ENCODE assay signal across 8 mouse cellular contexts in the genomic region with DNA sequence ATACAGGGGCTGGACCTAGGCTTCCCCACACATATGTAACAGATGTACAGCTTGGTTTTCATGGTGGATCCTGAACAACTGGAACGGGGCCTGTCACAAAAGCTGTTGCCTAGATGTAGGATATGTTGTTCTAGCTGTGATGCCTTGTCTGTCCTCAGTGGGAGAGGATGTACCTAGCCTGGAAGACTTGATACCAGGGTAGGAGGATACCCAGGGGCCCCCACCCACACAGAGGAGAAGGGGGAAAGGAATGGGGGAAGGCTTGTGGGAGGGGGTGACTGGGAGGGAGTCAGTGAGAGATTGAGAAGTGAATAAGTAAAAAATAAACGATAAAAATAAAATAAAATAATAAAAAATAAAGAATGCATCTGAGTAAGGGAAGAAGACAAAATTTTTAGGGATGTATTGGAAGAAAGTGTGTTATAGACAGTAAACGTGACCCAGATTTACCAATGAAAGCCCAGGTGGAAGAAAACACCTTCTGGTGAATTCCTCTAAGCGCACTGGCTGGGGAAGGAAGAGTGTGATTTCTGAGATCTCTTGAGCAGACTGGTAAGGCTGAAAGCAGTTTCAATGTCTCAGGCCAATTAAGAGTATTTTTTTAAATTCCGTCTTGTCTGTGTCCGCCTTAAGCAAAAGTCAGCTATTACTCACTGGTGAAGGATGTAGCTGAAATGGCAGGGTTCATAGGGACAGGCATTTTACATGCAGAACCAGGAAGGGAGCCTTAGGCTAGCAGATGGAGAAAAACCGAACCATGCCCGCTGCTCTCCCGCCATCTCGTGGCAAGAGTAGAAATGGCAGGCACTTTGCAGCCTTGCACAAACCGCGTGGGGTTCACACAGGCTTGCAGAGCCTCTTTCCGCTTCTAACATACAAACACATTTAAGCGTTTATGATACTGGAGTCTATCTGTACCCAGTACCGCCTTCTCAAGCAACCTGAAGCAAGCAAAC. TPM values are rescaled to one million over a fixed set of nuclear protein-coding genes. Genes with fewer than 3 reads are reported as not detected.
A peak's percentile ranks its signal among the peaks of the same experiment; 100 is the strongest.
DNase-seq lines count a peak whose midpoint lies in the region; ATAC-seq lines count a peak whose summit lies in the region.

No protein-coding gene starts in this region.

- no peaks in the 10 kb centered on the region for H3K27me3 ChIP-seq in hindbrain, embryonic 14.5 days (ENCODE audit: control insufficient read depth, insufficient read depth, low read length)

- H3K27ac ChIP-seq in hindbrain, embryonic 14.5 days: 0 out of 2 replicates have a peak overlapping the region, but pooled peaks have one; percentile 32

- no peaks in the 10 kb centered on the region for H3K4me1 ChIP-seq in hindbrain, embryonic 14.5 days (replicated peaks; ENCODE audit: control insufficient read depth, insufficient read depth, low read length)

- no peaks in the 10 kb centered on the region for H3K36me3 ChIP-seq in hindbrain, embryonic 14.5 days (replicated peaks; ENCODE audit: control insufficient read depth, insufficient read depth)

- no peak overlapping the region for H3K4me3 ChIP-seq in hindbrain, embryonic 14.5 days (replicated peaks; ENCODE audit: low read length)

- H3K4me2 ChIP-seq in hindbrain, embryonic 14.5 days (replicated peaks): no peak overlapping the region

- no peaks in the 10 kb centered on the region for H3K9me3 ChIP-seq in hindbrain, embryonic 14.5 days (ENCODE audit: control insufficient read depth, low read length)

- peak; percentile 95 for ATAC-seq in hindbrain, embryonic 14.5 days (ENCODE audit: low FRiP score)
- ATAC-seq in erythroid progenitor cell, adult 5-6 weeks (replicated peaks; ENCODE audit: low FRiP score, poor library complexity, severe bottlenecking): no peak

- DNase-seq in WW6 (ENCODE audit: low read depth, low spot score): peak; percentile 45
- peak; percentile 78 for DNase-seq in cerebellum, adult 9-10 months
- DNase-seq in frontal cortex, postnatal 10 days (ENCODE audit: low spot score in 2 of 2): peak; percentile 60 to 86
- peak; percentile 96 for DNase-seq in hindbrain, embryonic 14.5 days (ENCODE audit: low spot score)
- DNase-seq in layer of hippocampus, postnatal 14 days (ENCODE audit: low spot score in 2 of 2): peak; percentile 90 to 91
- peak; percentile 38 for DNase-seq in lung, postnatal 25 days (ENCODE audit: low spot score)
- peak; percentile 90 to 94 for DNase-seq in right cerebral cortex, adult 2 months (ENCODE audit: low spot score in 2 of 2)

- WGBS in hindbrain, embryonic 14.5 days: 28% methylated on average over 15 of the region's 15 CpGs

- no peak overlapping the region for H3K9ac ChIP-seq in hindbrain, embryonic 14.5 days

RNA-seq across cellular contexts. Expression of a gene that starts 8.1 kb away (rescaled TPM):
- polyA plus RNA-seq in hindbrain, embryonic 14.5 days (2014; fragmentation: Nextera tagmentation; extraction: Ambion mirVana): not detected in 2 replicates
- not detected for total RNA-seq in layer of hippocampus, postnatal 14 days (2021)
- not detected in 2 replicates for total RNA-seq in erythroid progenitor cell, adult 5-6 weeks (2015; ENCODE audit: low replicate concordance)
- not detected in 2 replicates for total RNA-seq in erythroid progenitor cell, adult 5-6 weeks (2017; ENCODE audit: low replicate concordance)

Comparison
In these comparisons a context has a peak if more than half of its experiments do, and no peak if none do; other contexts are left out.
1. DNase-seq: peak in every context shown above with its lines; median percentile 96 in hindbrain, embryonic 14.5 days; 92 in right cerebral cortex, adult 2 months; 90 in layer of hippocampus, postnatal 14 days; 78 in cerebellum, adult 9-10 months; 73 in frontal cortex, postnatal 10 days; 45 in WW6; 38 in lung, postnatal 25 days.